Mouse (Mus musculus) brain, embryonic 18.5 days (tissue): ENCODE data around the gene Gfod1.

Experiments
- DNase-seq: peaks from one replicate; pipeline ENCODE4 v3.0.0-alpha.2; 2012; ENCODE audit warnings: low read depth, low spot score

Gfod1 gene

GRCm38 (mm10) chr13:43167721-43168120 is 136.3 kb downstream of the Gfod1 start:
- no peak for DNase-seq

DNA sequence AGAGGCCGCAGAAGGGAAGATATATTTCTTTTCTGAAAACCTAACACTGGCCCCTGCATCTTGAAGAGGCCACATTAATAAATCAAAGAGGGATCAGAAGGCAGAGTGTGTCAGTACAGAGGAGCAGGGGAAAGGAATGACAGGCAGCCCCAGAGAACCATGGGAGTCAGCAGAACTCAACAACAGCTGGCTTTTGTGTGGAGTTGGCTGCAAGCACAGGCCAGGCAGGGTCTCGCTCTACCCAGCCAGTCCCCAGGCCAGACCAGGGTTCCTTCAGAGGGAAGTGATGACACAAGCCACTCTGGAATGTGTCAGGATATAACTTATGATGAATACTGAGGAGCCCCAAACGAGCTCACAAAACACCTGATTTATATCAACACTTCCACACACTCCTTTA is 144.5 kb downstream of the Gfod1 start:
- no peak for DNase-seq

- no peak for DNase-seq
These were observed 145.7 kb downstream of the Gfod1 start for GRCm38 (mm10) chr13:43158281-43158680.

GRCm38 (mm10) chr13:43157370-43157769 is 146.6 kb downstream of the Gfod1 start:
- DNase-seq: no peak

- no peak for DNase-seq
These were observed 151.9 kb downstream of the Gfod1 start for GRCm38 (mm10) chr13:43152005-43152520.

- DNase-seq: no peak
These were observed 154.3 kb downstream of the Gfod1 start for GRCm38 (mm10) chr13:43149661-43150060.

DNA sequence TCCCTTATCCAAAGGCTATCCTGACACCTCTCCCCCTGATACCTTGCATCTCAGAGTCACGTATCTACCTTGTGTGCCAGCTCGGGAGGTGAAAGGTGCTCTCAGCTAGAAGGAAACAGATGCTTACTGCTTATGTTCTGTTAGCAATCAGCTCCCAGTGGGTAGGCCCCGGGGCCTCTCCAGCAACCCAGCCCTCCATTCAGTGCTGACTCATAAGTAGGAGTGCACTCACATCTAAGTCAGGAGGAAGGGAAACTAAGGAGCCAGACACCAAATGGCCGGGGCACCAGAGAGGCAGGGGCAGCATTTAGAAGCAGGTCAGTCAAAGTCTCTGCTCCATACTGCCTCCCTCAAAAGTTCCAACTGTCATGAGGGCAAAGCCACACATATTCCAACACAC is 155.3 kb downstream of the Gfod1 start:
- no peak for DNase-seq

DNA sequence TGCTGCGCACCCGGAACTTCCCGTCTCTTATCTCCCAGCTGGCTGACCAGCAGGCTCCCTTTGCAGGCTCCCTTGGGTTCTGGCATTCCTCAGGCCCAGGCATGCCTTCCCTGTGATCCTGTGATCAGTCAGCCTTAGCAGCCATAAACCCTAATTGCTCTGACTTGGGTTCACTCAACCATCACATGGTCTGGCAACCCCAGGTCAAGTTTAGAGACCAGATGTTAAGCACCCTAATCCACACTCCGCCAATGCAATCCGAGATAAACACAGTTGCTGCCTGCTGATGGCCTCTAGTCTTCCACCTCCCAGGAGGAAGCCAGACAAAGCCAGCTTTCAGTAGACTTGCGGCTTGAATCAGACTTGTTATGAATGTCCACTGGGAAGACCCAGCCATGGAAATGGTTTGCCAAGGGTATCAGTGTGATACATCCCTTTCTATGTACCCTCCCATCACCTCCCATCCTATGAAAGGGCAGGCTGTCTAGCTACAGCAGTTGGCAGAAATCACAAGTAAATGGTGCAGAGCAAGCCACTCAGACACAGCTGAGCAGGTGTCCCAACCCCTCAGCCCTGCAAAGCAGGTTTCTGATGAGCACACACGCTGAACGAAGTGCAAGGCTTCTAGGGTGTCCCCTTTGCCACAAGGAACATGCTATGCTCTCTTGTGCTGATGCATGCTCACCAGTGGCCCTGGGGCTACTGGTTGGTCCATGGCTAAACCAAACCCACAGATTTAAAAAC is 157.3 kb downstream of the Gfod1 start:
- no peak for DNase-seq
